Mouse (Mus musculus): ENCODE measurements around the gene Zfyve28. TPM values are rescaled to one million over a fixed set of nuclear protein-coding genes. Genes with fewer than 3 reads are reported as not detected.

The Zfyve28 gene
- total RNA-seq (2023) = 4.0 TPM

DNA sequence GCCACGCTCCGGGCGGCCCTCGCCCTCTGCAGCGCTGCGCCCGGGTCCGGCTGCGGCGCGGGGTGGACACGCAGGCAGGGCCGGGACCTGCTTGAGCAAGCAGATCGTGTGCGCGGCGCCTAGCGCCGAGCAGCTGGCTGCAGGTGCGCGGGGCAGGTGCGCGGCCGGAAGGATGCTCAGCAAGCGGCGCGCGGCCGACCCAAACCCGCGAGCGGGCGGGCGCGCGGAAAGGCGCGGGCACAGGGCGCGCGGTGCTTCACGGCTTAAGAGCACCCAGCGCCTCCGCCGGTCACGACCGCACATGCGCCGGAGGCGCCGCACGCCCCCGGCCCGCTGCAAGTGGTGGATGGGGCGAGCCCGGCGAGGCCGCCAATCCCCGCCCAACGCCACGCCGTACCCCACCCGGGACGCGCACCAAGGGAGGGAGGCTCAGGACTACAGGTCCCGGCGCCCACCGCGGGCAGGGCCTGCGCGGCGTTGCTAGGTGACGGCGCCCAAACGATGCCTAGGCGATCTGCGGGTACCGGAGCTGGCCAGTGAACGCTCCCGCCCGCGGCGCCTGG lies at the start of gene Zfyve28, which contains the start of gene Cfap99:
Gene Zfyve28 (minus strand): TSS at position 296 of the 563 bp plus-strand sequence.
Gene Cfap99 (plus strand): TSS at position 447 of the 563 bp plus-strand sequence.

DNA sequence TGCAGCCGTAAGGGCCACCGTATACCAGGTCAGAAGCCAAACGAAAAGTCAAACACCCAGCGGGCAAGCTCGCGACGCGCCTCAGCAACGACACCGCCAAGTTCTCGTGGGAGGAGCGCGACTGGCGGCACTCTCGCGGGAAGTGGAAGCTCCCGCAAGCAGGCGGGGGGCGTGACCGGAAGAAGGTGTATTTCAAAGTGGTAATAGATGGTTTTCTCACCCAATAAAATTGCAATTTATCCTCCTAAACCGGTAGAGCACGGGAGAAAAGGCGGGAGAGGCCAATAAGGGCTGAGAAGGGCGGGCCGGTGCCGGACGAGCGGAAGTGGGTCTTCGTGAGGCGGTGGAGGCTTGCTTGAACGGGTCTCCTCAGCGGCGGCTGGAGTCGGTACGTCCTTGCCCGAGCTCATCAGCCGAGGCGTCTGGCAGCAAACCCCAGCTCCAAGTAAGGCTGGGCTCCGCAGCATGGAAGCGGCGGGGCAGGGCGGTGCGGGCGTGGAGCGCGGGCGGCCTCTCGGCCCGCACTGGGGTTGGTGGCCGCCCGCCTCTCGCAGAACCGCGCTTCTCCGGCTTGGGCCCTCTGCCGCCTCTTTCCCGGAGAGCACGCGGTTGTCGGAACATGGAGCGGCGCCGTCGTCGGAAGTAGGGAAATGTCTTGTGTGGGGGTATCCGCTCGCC lies 48.0 kb upstream of the Zfyve28 start, which contains the start of gene Rnf4:
Gene Rnf4 (plus strand): TSS at position 193 of the 678 bp plus-strand sequence.

DNA sequence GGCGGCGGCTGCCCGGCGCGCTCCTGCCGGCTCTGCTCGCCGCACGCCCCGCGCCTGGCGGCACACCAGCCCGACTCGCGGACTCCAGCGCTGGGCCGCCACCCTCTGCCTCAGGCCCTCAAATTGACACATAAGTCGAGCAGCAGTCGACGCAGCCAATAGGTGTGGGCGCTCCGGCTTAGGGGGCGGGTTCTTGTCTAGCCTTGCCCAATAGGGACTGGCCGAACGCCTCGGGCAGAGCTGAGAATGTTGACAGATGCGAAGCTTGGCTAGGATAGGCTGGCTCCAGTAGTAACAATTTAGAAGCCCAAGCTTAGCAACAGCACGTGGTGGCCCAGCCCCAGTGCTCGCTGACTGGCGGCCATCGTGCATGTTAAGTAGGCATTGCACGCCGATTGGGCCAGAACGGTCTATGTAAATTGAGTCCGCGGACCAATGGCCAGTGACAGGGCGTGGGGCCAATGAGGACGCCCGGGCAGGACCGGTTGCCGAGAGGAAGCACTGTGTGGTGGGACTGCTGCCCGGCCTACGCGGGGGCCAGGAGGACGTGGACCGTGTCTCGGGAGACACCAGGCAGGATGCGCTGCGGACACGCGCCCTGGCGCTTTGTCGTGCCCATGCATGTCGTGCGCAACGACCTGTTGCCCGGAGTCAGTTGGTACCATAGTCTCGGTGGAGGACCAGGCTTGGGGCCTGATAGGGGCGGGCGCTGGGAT lies 100.5 kb downstream of the Zfyve28 start, which contains the start of gene Mxd4:
Gene Mxd4 (minus strand): TSS at position 120 of the 716 bp plus-strand sequence.

DNA sequence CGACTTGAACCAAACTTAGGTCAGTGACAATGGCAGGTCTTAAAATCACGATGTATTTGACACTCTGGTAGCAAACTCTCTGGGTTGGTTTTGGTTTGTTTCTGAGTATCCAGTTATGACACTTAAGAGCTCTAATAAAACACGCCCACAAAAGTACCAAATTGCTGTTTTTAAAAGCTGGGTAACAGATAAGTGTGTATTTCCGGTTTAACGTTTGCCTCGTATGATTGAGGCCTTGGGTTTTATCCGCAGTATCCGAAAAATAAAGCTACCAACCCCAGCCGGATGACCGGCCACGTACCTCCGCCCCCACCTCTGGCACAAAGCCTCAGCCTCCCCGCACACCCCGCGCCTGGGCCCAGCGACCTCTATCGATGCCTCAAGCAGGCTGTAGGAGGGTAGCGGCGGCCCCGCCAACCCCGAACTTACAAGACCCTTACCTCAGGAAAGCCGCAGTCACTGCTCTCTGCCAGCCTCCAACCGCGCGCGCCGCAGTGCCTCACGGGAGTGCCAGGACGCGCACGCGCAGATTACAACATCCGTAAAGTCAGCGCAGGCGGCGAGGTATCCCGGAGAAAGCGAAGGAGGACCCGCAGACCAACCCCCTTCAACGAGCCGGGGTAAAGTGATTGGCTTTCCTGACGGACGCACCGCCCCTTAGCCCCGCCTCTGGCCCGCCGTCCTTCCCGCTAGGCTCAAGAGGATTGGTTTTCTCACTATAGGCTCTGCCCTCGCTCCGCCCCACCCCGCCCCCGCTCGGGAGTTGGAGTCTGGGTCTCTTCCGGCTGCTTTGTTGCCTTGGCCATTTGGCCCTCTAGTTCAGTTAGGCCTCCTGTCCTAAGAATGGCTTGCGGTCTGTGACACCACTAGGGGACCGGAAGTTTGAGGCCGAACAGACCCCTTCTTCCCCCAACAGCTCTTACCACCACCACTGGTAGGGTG lies 119.0 kb downstream of the Zfyve28 start, which contains the start of the genes Poln and Haus3:
Gene Poln (minus strand): TSS at position 499 of the 942 bp plus-strand sequence.
Gene Haus3 (minus strand): TSS at position 578 of the 942 bp plus-strand sequence.

Other genes with a start within 250 kb of the Zfyve28 start
- 1.3 TPM for gene Poln, start 119.0 kb downstream of the Zfyve28 start, total RNA-seq (2023)
- gene Haus3, start 118.9 kb downstream of the Zfyve28 start, total RNA-seq (2023) = 48.4 TPM
- 117 TPM for gene Mxd4, start 100.7 kb downstream of the Zfyve28 start, total RNA-seq (2023)
- not detected for gene Cfap99, start 151 bp upstream of the Zfyve28 start, total RNA-seq (2023)
- 254 TPM for gene Rnf4, start 47.8 kb upstream of the Zfyve28 start, total RNA-seq (2023)
- 96.9 TPM for gene Fam193a, start 81.5 kb upstream of the Zfyve28 start, total RNA-seq (2023)
- gene Tnip2, start 225.5 kb upstream of the Zfyve28 start, total RNA-seq (2023) = 29.1 TPM
- 9.9 TPM for gene Sh3bp2, start 237.4 kb upstream of the Zfyve28 start, total RNA-seq (2023)